Mouse (Mus musculus) erythroblast, embryonic 14.5 days (primary cell): ENCODE measurements around the gene Nr2f6. TPM values are rescaled to one million over a fixed set of nuclear protein-coding genes. Genes with fewer than 3 reads are reported as not detected.

ENCODE experiments used
- H3K27me3 ChIP-seq: 2 replicates; pipeline ENCODE4 v1.6.1; 2012; ENCODE audit warnings: inconsistent platforms; ENCODE audit not compliant: control insufficient read depth
- H3K36me3 ChIP-seq: 2 replicates; pipeline ENCODE4 v1.6.1; 2012; ENCODE audit warnings: mild to moderate bottlenecking, inconsistent platforms; ENCODE audit not compliant: control insufficient read depth
- H3K4me1 ChIP-seq: 2 replicates; pipeline ENCODE4 v1.6.1; 2012; ENCODE audit warnings: inconsistent platforms; ENCODE audit not compliant: control insufficient read depth
- H3K4me3 ChIP-seq: replicated peaks from 2 replicates; pipeline ENCODE3; 2012; ENCODE audit warnings: moderate library complexity, mild to moderate bottlenecking, inconsistent platforms
- H3K9me3 ChIP-seq: 2 replicates; pipeline ENCODE4 v1.6.1; 2012; ENCODE audit warnings: low read length, inconsistent platforms, mixed read lengths; ENCODE audit not compliant: control insufficient read depth
- GATA1 ChIP-seq: IDR thresholded peaks from 2 replicates; pipeline ENCODE4 v1.6.1; 2012; ENCODE audit warnings: low read length, inconsistent platforms, mixed read lengths
- TAL1 ChIP-seq: IDR thresholded peaks from 3 replicates; pipeline ENCODE4 v1.6.1; 2012; ENCODE audit warnings: low read length, inconsistent platforms, mixed read lengths
- polyA plus RNA-seq: library from polyadenylated mRNA; stranded (reverse); fragments of >175 nt; gene quantifications from 2 replicates; pipeline ENCODE4 v1.2.3, GENCODE M21; 2012

The Nr2f6 gene
- 0.41 and 0.60 TPM in 2 replicates for polyA plus RNA-seq

DNA sequence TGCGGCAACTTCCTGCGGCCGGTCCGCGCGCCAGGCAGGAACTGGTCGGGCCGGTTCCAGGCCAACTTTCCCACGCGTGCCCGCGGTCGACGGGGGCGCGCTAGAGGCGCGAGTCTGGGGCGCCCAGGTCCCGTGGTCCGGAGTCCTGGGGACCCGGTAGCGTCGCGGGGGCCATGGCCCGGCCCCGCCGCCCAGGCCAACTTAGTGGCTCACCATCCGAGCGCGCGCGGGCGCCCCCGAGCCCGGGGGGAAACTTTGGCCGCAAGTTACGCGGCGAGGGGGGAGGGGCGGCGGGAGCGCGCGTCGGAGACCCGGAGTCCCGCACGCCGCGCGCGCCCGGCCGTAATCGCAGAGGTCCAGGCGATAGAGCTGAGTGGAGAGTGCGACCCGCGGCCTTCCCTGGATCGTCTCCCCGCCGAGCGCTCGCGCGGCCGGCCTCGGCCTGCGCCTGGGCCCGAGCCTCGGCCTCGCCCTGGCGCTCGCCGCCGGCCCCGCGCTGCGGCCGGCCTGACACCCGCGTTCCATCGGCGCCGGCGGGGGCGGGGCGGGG lies at the start of gene Nr2f6:
TSS of gene Nr2f6 (minus strand) at position 540 of the 550 bp plus-strand sequence.
- Histone ChIP-seq H3K4me1 (peaks cover 18% of the 10 kb centered on the region), H3K9me3 (peaks cover 5% of the 10 kb centered on the region; the same call in 1 of the 2 replicates), H3K36me3 (peaks cover 8% of the 10 kb centered on the region; the same call in 1 of the 2 replicates), H3K27me3 (peaks cover 70% of the 10 kb centered on the region), H3K4me3 (peak within 1 kb of the TSS; percentile 63)
- TF ChIP-seq GATA1 (no peak), TAL1 (no peak)

DNA sequence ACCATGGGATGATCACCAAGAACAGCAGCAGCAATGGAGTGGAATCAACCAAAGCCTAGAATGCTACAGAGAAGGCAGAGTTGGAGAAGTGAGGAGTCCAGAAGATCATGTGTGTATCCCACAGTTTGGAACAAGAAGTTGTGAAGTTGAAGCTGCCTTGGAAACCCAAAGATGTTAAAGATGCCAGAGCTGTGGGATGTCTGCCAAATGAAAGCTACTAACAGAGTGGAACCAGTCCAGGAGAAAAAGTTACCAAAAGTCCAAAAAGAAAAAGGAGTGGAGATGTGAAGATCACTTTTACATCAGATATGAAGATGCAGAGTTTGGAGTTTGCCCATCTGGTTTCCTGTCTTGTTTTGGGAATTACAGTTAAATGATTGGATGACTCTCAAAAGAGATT lies 40.4 kb upstream of the Nr2f6 start:
- peaks cover 4% of the 10 kb centered on the region; the same call in 1 of the 2 replicates for H3K27me3 ChIP-seq
- no peaks in the 10 kb centered on the region for H3K4me1 ChIP-seq
- no peaks in the 10 kb centered on the region for H3K36me3 ChIP-seq
- H3K4me3 ChIP-seq = no peak overlapping the region
- TF ChIP-seq GATA1 = no peak
- no peak for TF ChIP-seq TAL1
- H3K9me3 ChIP-seq = peaks cover 7% of the 10 kb centered on the region

DNA sequence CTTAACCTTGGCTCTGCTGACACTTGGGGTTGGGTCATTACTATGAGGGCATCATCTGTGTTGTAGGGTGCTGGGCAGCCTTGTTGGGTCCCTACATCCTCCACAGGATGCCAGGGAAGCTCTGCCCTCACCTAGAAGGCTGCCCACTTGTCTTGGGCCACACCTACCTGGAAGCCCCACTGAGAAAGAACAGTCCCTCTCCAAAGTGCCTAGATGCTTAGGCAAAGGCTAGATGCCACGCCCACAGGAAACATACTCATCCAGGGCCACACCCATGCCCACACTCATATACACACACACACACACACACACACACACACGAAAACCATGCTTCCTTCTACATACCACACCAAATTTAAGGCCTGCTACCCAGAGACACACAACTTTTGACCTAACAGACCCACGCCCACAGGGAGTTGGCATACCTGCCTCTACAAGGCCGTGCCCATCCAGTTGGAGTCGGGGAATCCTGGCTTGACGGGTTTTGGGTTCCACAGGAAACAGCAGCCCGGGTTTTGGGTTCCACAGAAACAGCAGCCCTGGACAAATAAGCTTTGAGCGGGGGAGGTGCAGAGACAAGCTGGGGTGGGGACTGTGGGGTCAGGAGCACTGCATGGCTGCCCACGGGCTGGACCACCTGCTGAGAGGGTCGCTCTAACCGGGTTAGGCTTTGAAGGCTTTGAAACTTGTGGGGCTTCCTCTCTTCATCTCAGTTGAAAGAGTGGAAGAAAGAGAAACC lies 29.9 kb upstream of the Nr2f6 start:
- Histone ChIP-seq H3K36me3 (peaks cover 36% of the 10 kb centered on the region), H3K27me3 (peaks cover 4% of the 10 kb centered on the region), H3K4me3 (no peak overlapping the region), H3K9me3 (no peaks in the 10 kb centered on the region), H3K4me1 (peaks cover 26% of the 10 kb centered on the region)
- TF ChIP-seq GATA1 (no peak), TAL1 (no peak)

DNA sequence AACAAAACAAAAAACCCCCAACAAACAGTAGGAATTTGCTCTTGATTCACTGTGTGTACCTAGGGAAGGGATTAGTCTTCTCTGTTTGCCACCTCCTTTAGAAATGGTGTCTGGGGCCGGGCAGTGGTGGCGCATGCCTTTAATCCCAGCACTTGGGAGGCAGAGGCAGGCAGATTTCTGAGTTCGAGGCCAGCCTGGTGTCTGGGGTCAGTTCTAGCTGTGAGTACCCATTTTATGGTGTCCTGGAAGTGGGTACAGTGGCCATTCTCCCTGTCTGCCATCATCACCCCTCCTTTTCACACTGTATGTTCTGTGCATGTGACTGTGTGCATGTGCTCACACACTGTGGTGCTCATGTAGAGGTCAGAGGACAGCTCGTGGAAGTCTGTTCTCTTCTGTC lies 26.5 kb upstream of the Nr2f6 start:
- TF ChIP-seq GATA1 = no peak
- no peak for TF ChIP-seq TAL1
- peaks cover 55% of the 10 kb centered on the region for H3K36me3 ChIP-seq
- H3K4me1 ChIP-seq = peaks cover 53% of the 10 kb centered on the region
- no peaks in the 10 kb centered on the region for H3K9me3 ChIP-seq
- no peaks in the 10 kb centered on the region for H3K27me3 ChIP-seq
- H3K4me3 ChIP-seq = peak overlapping the region; percentile 68

DNA sequence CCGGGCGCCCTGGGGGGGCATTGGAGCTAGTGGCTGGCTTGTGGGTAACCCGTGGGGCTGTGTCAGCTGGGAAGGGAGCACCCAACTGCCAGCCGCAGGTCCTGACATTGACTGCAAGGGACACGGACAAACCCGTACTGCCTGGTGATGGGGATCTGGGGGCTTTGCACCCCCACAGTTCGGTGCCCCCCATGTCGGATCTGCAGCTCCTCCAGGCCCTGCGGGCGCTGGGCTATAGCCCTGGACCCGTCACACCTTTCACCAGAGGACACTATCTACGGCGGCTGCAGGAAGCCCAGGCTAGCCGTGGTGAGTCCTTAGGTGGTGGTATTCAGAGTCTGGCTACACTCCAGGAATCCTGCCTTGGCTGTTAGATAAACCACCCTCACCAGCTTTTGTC lies 25.7 kb upstream of the Nr2f6 start:
- H3K9me3 ChIP-seq = no peaks in the 10 kb centered on the region
- H3K4me1 ChIP-seq = peaks cover 53% of the 10 kb centered on the region
- peaks cover 62% of the 10 kb centered on the region for H3K36me3 ChIP-seq
- H3K27me3 ChIP-seq = no peaks in the 10 kb centered on the region
- H3K4me3 ChIP-seq = peak overlapping the region; percentile 68
- TF ChIP-seq TAL1 (no peak), GATA1 (no peak)

DNA sequence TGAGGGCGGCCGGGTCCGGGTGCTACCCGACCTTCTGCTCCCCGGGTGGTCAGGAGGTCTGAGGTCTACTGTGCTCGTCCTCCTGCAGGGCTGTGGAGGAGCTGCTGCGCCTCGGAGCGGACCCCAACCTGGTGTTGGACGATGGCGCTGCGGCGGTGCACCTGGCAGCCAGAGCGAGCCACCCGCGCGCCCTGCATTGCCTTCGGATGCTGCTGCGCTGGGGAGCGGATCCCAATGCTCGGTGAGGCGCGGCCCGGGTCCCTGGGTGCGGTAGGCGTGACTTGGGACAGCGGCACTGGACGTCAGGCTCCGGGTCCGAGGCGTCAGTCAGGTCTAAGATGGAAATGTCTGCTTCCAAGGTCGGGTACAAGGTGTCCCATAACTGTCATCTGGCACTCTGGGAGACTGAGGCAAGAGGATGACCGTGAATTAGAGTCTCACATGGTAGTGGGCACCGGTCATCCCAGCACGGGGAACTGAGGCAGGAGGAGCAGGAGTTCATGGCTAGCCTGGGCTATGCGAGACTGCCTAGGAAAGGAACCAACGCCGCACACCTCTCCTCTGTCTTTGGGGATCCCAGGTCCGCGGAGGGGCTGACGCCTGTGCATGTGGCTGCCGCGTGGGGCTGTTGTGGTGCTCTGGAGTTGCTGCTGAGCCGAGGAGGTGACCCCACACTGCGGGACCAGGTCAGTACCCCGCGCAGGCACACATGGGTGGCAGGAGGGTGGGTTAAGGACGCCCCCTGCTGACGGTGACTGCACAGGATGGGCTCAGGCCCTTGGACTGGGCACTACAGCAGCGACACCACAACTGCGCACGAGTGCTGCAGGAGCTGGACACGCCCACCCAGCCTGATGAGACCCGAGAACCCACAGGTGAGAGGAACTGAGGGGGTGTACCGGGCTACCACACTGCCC lies 24.6 kb upstream of the Nr2f6 start:
- H3K36me3 ChIP-seq = peaks cover 67% of the 10 kb centered on the region
- no peaks in the 10 kb centered on the region for H3K27me3 ChIP-seq
- no peak for TF ChIP-seq GATA1
- no peak for TF ChIP-seq TAL1
- H3K4me1 ChIP-seq = peaks cover 47% of the 10 kb centered on the region
- H3K9me3 ChIP-seq = no peaks in the 10 kb centered on the region
- peak overlapping the region; percentile 68 for H3K4me3 ChIP-seq

DNA sequence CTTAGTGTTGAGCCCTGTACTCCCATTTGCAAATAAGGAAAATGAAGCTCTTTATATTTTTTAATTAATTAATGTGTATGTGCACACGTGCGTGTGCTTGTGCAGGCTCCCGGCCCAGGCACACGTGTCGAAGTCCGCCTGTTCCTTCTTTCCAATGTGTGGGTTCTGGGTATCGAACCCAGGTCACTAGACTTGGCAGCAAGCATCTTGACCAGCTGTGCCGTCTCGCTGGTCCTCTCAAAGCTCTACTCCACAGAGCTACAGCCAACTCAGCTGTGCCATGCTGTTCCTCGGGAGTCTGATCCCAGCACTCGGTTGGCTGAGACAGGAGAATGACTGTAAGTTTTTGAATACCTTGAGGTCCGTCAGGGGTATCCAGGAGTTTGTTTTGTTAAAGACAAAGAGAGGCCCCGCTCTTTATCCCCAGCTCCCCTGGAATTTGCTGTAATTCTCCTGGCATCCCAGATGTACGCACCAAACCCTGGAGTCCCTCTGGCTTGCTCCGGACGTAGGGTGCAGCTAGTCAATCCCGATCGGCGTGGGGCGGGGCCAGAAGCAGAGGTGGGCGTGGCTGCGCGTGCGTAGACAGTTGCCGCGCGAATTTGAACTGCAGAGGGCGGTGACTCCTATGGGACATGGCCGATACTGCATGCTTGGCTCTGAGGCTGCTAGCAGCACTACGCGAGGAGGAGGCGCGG lies 23.8 kb upstream of the Nr2f6 start, which contains the start of gene Ankle1:
TSS of gene Ankle1 (plus strand) at position 610 of the 698 bp plus-strand sequence.
- peaks cover 73% of the 10 kb centered on the region for H3K36me3 ChIP-seq
- peak within 1 kb of the TSS; percentile 68 for H3K4me3 ChIP-seq
- peaks cover 45% of the 10 kb centered on the region for H3K4me1 ChIP-seq
- no peaks in the 10 kb centered on the region for H3K27me3 ChIP-seq
- no peaks in the 10 kb centered on the region for H3K9me3 ChIP-seq
- TF ChIP-seq GATA1 (no peak), TAL1 (no peak)

DNA sequence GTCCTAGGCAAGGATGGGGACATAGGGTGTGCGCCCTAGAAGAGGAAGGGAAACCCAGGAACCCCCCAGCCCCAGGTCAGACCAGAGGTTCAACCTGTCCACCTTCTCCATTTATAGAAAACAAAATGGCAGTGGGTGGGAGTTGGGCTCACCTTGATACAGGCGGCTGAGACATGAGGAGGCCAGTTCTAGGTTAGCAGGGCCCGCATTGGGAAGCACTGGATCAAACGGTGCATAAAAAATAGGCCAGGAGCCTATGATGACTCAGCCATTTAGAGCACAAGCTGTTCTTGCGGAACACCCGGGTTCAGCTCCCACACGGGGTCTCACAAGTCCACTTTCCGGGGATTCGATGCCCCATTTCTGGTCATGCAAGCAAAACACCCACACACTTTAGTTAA lies 23.2 kb upstream of the Nr2f6 start:
- Histone ChIP-seq H3K4me1 (peaks cover 45% of the 10 kb centered on the region), H3K4me3 (peak overlapping the region; percentile 68), H3K36me3 (peaks cover 72% of the 10 kb centered on the region), H3K9me3 (no peaks in the 10 kb centered on the region), H3K27me3 (no peaks in the 10 kb centered on the region)
- TF ChIP-seq GATA1 = no peak
- no peak for TF ChIP-seq TAL1
